Mouse (Mus musculus): ENCODE results near the gene Fsd1l. TPM values are rescaled to one million over a fixed set of nuclear protein-coding genes. Genes with fewer than 3 reads are reported as not detected.

Fsd1l gene
- polyA plus RNA-seq (2012; rRNA removed) = 1.3 and 2.2 TPM in 2 replicates

DNA sequence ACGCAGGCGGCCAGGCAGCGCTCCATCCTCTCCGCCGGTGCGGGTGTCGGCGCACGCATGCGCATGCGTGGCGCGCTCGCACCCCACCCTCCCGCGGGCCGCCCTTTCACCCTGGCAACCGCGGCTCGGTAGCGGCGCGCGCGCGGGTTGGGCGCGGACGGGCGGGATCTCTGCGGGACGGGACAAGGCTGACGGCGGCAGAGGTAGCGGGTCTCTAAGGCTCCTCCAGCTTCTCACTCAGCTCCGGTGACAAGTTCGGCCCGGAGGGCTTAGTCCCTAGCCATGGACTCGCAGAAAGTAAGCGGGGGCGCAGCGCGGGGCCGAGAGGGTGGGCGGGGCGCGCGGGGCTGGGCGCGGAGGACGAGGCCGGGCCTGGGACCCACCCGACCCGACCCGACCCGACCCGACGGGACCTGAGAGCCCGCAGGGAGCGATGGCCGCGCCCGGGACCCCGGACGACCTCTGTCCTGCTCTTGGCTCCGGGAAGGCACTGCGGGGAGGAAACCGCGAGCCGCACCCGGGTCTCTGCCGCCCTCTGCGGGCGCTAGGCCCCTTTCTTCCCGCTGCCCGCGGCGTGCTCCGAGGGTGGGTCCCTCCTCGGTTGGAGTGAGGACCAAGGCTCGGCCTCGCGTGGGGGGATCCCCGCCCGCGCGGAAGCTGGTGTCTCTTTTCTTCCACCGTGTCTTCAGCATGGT, at the start of gene Fsd1l:
Fsd1l (plus strand) TSS at position 156 of the 695 bp plus-strand sequence.
- WGBS = 1% methylated on average over 78 of the region's 88 CpGs
- no peak for DNase-seq (ENCODE audit: low read depth, low spot score)

DNA sequence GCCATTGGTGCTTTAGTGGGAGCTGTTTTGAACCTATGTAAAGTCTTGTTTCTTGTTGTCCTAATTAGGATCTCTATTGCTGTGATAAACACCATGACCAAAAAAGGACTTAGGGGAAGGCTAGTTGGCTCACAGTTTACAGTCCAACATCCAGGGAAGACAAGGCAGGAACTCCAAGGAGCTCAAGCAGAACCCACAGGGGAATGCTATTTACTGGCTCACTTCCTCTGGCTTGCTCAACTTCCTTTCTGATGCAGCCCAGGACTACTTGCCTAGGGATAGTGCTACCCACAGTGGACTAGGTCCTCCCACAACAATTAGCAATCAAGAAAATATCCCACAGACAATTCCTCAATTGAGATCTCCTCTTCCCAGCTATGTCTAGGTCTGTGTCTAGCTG, 43.6 kb upstream of the Fsd1l start:
- no peak for DNase-seq (ENCODE audit: low read depth, low spot score)

DNA sequence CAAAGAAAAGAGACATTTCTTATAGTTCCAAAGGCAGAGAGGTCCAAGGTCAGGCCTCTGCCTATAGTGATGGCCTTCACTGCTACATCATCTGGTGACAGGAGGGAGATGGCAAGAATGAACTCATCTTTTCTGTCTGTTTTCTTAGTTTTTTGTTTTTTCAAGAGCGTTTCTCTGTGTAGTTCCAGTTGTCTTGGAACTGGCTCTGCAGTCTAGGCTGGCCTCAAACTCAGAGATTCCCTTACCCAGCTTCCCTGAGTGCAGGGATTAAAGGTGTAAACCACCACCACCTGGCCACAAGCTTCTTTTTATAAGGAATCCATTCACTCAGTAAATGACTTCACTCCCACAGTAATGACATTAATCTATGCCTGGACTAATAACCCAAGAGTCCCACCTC, 42.3 kb upstream of the Fsd1l start:
- 81% methylated on average over 1 of the region's 1 CpGs for WGBS
- DNase-seq (ENCODE audit: low read depth, low spot score) = no peak

DNA sequence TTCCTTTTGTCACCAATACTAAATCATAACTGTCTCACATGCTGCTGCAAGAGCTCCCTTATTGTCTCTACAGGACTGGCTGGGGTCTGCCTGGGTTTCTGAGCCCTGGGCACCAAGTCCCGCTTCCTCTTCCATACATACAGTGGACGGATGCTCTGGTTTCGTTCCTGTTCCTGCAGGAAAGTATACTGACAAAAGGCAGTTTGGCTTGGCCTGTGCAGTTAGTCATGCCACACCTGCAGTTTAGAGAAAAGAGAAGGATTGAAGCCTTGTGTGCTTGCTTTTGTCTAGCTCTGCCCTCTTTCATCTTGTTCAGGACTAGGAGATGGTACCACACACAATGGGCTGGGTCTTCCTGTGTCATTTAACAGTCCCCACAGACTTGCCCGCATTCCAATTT, 41.8 kb upstream of the Fsd1l start:
- 90% methylated on average over 4 of the region's 4 CpGs for WGBS
- DNase-seq (ENCODE audit: low read depth, low spot score) = no peak

DNA sequence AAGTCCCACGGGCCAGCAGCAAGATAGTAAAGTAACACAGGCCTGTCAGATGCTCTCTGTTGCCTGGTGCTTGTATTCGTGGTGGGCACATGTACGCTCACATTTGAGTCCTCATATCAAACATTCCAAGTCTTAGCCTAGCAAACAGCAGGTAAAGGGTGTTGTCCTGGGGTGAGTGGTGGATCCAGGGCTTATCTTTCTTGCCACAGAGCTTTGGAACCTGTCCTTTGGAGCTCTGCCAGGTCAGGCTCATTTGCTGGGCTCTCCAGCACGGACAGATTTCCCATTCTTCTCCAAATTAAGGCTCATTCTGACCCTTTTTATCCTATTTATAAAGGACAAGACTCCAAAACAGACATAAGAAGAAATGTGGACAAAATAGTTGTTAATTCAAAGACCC, 41.1 kb upstream of the Fsd1l start:
- WGBS = 45% methylated on average over 4 of the region's 4 CpGs
- no peak for DNase-seq (ENCODE audit: low read depth, low spot score)

DNA sequence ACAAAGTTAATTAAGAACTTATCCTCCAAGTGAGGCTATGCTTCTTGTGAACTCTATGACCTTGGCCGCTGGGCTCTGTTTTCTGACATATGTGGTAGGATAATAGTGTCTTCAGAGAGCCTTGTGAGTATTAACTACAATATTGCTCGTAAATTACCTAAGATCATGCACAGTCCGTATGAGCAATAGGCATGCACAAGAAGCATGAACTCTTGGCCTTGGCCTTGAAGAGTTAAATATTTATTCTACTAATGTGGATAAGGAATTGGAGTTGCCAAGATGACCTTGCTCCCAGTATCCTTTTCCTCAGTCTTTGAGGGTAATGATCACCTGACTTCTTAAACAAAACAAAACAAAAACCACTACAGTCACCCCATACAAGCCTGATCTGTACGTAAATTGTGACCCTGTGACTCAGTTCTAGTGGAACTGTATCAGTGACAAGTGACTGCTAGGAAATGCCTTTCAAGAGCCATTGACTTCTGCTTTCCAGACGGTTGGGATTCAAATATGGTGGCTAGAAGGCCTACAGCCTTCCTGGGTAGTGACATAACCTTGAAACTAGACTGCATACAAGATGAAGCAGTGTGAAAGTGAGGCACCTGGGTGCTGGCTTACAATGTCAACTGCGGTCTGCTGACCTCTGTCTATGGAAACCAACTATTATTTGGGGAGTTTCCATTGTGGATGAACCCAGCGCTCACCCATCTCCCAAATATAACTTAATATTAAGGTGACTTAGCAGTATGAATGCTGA, 40.4 kb upstream of the Fsd1l start:
- WGBS = 84% methylated on average over 7 of the region's 7 CpGs
- DNase-seq (ENCODE audit: low read depth, low spot score) = no peak

DNA sequence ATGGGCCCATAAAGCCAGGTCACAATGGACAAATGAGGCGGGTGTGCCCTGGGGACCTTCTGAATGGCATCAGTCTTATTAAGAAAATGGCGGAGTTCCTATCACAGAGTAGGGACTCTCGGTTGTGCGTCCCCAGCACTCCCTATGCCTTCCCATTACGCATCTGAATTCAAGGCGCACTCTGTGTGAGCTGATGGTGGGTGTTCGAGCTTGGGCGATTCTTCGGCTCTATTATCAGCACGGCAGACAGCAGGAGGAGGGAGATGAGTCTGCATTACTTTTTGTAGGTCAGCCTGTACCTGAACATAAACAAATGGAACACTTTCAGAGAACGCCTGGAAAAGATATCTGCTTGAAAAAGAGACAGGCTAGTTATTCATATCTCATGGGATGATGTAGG, 39.7 kb upstream of the Fsd1l start:
- no peak for DNase-seq (ENCODE audit: low read depth, low spot score)
- WGBS = 92% methylated on average over 11 of the region's 11 CpGs

DNA sequence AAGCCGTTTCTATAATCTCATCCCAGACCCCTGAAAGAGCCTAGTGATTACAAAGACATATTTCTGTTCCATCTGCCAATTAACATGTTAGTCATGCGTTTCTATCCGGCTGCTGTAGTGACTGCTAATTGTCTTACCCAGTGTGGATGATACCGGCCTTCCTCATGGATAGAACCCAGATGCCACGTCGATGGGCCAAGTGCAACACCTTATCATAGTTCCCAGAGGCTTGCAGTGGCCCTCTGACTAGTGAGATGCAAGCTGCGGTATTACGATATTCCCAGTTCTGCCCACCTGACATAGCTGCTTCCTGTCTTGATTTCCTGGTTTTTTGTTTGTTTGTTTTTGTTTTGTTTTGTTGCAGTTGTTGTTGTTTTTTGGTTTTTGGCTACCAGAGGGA, 39.3 kb upstream of the Fsd1l start:
- 80% methylated on average over 8 of the region's 8 CpGs for WGBS
- DNase-seq (ENCODE audit: low read depth, low spot score) = no peak

DNA sequence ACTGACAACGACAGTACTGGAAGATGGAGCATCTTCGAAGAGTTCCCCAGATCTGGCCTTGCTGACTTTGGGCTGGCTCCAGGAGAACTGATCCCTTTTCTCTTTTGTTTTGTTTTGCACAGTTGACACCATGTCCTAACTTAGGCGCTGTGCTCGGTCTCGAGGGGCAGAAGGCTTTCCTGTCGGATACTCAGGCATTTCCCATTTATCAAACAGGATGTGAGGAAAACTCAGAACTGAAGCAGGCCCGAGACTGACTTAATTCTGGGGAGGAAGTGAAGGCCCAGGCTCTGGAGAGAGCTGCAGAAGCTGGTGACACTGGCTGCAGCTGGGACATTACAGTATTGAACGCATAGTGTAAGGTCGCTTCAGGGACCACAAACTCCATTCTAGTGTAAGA, 38.9 kb upstream of the Fsd1l start:
- 76% methylated on average over 9 of the region's 9 CpGs for WGBS
- DNase-seq (ENCODE audit: low read depth, low spot score) = no peak

DNA sequence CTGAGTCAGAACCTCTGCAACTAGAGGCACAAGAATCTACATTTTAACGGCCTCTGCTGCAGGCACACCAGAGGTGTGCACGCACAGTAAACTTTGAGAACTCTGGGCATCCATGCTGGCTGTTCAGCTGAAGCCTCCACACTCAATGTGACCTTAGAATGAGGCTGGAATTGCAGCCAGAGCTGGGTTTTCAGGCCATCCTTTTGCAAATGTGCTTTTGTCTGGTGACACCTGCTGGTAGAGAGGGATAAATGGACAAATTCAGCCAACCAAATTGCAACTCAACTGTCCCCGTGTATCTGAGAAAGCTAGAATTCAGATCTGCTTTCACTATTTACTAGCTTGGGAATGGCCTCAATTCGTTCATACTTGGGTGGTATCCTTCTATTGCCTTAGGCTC, 37.1 kb upstream of the Fsd1l start:
- WGBS = 10% methylated on average over 4 of the region's 4 CpGs
- peak; percentile 53 for DNase-seq (ENCODE audit: low read depth, low spot score)

DNA sequence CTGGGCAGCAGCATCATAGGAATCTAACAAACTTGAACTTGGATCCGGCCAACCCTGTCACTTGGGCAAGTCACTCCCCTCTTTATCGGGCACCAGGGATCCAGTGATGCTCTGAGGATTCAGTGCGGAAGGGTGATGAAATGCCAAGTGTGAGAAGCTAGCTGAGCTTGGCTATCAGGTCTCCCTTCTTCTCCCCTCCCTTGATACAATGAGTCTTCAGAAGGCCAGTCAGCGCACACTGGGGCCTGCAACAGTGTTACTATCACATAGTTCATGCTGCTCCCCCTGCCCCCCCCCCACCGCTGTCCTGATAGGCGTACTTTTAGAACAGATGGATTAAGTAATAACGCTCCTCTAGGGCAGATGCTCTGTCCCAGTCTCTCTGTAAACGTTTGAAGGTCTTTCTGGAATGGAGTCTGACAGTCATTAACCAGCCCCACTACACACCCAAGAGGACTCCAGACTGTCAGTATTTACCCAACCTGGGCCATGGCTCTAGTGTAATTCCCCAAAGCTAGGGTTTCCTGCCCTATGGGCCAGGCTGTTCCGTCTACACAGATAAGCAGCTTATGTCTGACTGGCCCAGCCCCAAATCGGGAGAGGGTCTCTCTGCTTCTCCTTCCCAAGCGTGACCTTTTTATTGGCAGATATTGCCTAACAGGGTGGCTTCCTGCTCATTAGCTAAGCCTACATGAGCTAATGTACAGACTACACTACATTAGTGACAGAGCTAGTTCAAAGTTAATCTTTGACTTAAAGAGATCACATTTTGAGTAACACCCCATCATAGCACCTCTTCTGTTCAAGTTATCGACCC, 35.8 kb upstream of the Fsd1l start:
- DNase-seq (ENCODE audit: low read depth, low spot score) = peak; percentile 28
- WGBS = 31% methylated on average over 12 of the region's 12 CpGs

DNA sequence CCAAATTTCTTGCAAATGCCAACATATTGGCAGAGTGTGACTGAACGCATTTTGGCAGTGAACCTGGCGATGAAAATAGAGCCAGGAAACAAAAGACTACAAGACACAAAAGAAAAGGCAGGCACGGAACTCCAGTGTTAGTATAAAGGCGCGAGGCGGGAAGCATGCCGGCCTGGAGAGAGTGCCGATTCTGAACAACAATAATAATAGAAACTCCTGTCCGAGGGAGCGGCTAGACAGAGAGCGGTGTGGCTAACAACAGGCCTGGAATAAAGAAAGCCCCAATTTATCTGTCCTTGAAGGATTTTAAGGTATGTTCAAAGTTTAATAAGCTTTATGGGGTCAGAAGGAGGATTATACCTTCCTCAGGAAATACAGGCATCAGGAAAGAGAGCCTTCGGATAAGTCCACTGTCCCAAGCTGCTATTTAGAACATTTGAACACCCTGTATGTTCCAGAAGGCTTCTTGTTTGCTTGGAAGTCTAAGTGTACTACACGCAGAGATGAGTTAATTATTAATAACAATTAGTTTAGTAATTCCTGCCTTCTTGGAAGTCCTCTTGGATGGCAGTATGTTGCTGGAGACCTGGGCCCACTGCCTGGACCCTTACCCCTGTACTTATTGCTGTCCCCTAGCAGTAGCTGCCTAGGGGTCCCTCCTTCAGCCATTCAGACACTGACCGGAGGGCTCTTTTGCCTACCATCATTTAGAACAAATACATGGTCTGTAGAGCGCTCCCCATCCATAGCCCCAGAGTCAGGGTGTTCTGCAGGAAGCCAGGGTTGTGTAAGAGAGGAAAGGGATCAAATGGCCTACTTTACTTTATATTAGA, 35.0 kb upstream of the Fsd1l start:
- WGBS = 36% methylated on average over 15 of the region's 15 CpGs
- DNase-seq (ENCODE audit: low read depth, low spot score) = no peak

DNA sequence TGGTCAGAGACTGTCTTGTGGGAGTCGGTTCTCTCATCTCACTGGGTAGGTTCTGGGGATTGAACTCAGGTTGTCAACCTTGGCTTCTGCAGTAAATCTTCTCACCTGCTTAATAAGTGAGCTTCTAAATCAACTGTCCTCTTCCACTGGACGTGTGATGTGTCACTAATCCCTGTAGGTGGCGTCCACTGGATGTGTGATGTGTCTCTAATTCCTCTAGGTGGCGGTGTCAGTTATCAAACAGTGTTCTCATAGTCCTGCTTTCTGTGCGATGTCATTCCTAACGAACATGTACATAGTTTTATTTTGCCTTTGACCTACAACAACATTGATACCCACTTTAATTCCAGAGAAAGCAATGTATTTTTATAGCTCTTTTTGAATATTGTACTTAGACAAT, 30.8 kb upstream of the Fsd1l start:
- DNase-seq (ENCODE audit: low read depth, low spot score) = no peak
- 44% methylated on average over 6 of the region's 6 CpGs for WGBS

DNA sequence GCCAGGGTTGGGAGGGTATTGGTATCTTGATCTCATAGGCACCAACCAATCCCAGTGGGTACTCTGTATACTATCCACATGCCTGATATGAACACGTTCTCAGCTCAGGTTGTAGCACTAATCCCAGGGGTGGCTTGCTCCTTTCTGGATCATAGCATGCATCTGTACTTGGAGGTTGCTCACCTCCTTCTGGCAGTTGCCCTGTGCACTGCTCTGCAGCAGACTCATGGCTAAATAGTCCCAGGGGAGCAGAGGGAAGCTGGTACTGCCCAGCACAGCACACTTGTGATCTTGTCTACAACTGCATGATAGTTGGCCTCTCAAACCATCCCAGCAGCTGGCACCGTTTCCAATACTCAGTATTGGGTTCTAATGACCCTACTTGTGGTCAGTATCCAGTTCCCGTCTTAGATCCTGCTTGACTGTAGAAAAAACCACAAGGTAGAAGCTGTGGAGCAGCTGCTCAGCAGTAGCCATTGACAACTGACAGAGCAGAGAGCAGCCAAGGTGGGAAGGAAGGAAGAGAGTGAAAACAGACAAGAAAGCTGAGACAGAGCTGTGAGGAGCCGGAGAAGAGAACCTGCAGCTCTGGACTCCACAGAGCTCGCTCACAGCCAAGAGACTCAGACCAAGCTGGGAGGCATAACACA, 16.6 kb upstream of the Fsd1l start:
- 89% methylated on average over 5 of the region's 5 CpGs for WGBS
- DNase-seq (ENCODE audit: low read depth, low spot score) = no peak

DNA sequence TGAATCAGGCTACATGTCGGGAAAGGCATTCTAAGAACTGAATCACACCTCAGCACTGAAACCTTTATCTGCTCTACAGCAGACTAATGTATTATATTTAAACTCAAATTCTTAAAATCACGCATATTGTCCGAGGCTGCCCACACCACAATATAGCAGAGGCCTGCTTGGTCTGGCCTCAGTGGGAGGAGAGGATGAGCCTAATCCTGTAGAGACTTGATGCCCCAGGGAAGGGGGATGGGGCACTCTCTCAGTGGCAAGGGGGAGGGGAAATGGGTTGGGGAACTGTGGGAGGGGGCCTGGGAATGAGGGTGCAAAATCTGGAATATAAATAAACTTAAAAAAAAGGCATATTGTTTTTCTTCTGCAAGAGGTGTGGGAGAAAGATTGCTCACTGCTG, 13.3 kb upstream of the Fsd1l start:
- no peak for DNase-seq (ENCODE audit: low read depth, low spot score)
- 77% methylated on average over 3 of the region's 3 CpGs for WGBS

DNA sequence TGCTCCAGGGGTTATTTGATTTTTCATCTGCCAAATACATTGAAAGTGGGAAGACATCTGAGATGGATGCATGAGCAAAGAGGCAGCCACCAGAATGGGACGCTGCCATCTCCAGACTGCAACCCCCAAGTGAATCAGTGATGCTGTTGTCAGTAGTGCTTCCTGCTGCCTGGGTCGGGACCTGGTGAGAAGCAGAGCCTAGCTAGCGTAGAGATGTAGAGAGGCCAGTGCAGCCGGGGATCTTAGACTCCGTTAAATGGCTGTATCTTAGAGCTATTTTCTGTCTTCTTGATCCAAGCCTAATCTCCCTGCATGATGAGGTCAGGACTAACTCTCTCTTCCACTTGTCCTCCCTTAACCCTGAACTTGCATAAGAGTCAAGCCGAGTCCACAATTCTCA, 11.2 kb upstream of the Fsd1l start:
- 91% methylated on average over 6 of the region's 6 CpGs for WGBS

DNA sequence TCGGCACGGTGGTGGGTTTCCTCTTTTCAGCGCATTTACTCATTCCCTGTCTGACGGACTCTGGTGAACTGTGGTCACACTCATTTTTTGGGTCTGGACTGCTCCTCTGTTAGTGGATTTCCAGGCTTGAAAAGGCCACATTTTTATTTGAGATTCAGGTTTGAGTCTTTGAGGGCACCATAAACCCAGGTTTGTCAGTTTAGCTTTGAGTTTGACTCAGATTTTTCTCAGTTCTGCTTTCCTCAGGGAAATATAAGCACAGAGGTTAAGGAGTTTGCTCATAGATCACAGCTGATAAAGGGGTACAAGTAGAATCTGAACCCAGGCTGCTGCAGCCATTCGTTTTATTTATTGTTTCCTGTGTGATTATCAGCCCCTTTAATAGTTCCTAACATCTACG, 10.2 kb upstream of the Fsd1l start:
- 53% methylated on average over 6 of the region's 6 CpGs for WGBS
- no peak for DNase-seq (ENCODE audit: low read depth, low spot score)

More for the DNA sequence above, 11.2 kb upstream of the Fsd1l start:
- no peak for DNase-seq (ENCODE audit: low read depth, low spot score)

DNA sequence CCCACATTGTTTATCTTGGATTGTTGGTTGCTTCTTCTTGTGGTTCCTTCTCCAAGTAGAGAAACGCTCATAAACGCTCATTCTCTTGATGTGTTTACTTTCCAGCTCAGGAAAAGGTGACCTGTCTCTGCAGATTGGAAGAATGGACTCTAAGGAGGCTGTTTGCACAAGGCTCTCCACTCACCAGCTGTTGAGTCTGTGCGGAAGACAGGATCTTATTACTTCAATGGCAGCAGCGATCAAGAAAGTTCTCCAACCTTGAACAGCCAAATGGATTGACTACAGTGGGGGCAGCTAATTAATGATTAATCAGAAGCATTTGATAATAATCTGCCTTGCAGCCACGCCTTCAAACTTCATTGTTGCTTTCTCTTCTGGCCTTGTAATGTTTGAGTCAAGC, 9.8 kb upstream of the Fsd1l start:
- no peak for DNase-seq (ENCODE audit: low read depth, low spot score)
- WGBS = 18% methylated on average over 5 of the region's 5 CpGs

DNA sequence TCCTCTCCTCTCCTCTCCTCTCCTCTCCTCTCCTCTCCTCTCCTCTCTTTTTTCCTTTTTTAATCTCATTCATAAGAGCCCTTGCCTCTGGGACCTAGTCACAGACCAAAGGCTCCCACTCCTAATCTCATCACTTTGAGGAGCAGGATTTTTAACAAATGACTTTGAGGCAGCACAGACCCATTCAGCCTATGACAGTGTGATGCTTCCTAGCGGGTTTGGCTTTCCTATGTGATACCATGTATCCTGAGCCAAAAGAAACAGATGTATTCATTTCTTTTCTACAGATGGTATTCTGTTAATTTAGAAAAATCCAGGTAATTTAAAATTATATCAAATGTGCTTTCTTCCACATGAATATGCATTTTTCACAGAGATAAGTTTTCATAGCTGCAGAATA, 7.6 kb upstream of the Fsd1l start:
- DNase-seq (ENCODE audit: low read depth, low spot score) = no peak
- 94% methylated on average over 1 of the region's 1 CpGs for WGBS
